Mouse (Mus musculus) MEL (cell line): ENCODE data around the gene Col4a1. TPM values are rescaled to one million over a fixed set of nuclear protein-coding genes. Genes with fewer than 3 reads are reported as not detected.

Experiments
- DNase-seq: peaks from one replicate; pipeline ENCODE4 v3.0.0; 2011; ENCODE audit warnings: low read depth, low spot score
- H3K27ac ChIP-seq: 2 replicates; pipeline ENCODE4 v1.5.1; 2012; ENCODE audit warnings: low read depth, mild to moderate bottlenecking, control low read depth, low read length, moderate library complexity; ENCODE audit not compliant: control insufficient read depth
- H3K27me3 ChIP-seq, 2 experiments: fragments of 150-350 bp in 1 of 2; sonication (generic) in 1 of 2; 2 replicates each; pipeline ENCODE4 v1.6.1; 2012; ENCODE audit warnings: low read length in 2 of 2, mild to moderate bottlenecking in 2 of 2, improper control_type of control experiment in 1 of 2, moderate library complexity in 1 of 2; ENCODE audit not compliant: insufficient read depth in 2 of 2, control insufficient read depth in 1 of 2
- H3K36me3 ChIP-seq, 2 experiments: 2 replicates each; pipeline ENCODE4 v1.6.1; 2012 to 2014; ENCODE audit warnings: low read length in 2 of 2, improper control_type of control experiment in 1 of 2, inconsistent platforms in 1 of 2, mild to moderate bottlenecking in 1 of 2; ENCODE audit not compliant: insufficient read depth in 2 of 2, control insufficient read depth in 1 of 2
- H3K4me1 ChIP-seq, 2 experiments: fragments of 150-350 bp in 1 of 2; sonication (generic) in 1 of 2; 2 replicates each; pipeline ENCODE4 v1.6.1; 2012; ENCODE audit warnings: low read length in 2 of 2, improper control_type of control experiment in 1 of 2, mild to moderate bottlenecking in 1 of 2; ENCODE audit not compliant: insufficient read depth in 2 of 2, control insufficient read depth in 1 of 2
- H3K4me3 ChIP-seq, 2 experiments: fragments of 150-350 bp in 1 of 2; sonication (generic) in 1 of 2; 2 replicates each; pipeline ENCODE4 v1.5.1; 2012; ENCODE audit warnings: low read depth in 2 of 2, low read length in 2 of 2, mild to moderate bottlenecking in 2 of 2, moderate library complexity in 2 of 2, control low read depth in 1 of 2, improper control_type of control experiment in 1 of 2; ENCODE audit not compliant: control insufficient read depth in 1 of 2, insufficient read depth in 1 of 2
- H3K79me2 ChIP-seq: 2 replicates; pipeline ENCODE4 v1.6.1; 2012; ENCODE audit warnings: mild to moderate bottlenecking, low read length, moderate library complexity; ENCODE audit not compliant: control insufficient read depth, poor library complexity, insufficient read depth
- H3K9ac ChIP-seq: 2 replicates; pipeline ENCODE4 v1.6.1; 2012; ENCODE audit warnings: low read depth, mild to moderate bottlenecking, control low read depth, low read length, moderate library complexity; ENCODE audit not compliant: control insufficient read depth, poor library complexity, severe bottlenecking
- H3K9me3 ChIP-seq: fragments of 150-350 bp; sonication (generic); replicated peaks from 2 replicates; pipeline ENCODE4 v1.6.1; 2012; ENCODE audit warnings: mild to moderate bottlenecking, low read length, improper control_type of control experiment, moderate library complexity; ENCODE audit not compliant: insufficient read depth
- BHLHE40 ChIP-seq: IDR thresholded peaks from 2 replicates; pipeline ENCODE4 v1.6.1; 2012; ENCODE audit warnings: low read depth, mild to moderate bottlenecking, inconsistent platforms, low read length, improper control_type of control experiment, borderline replicate concordance
- CTCF ChIP-seq, 3 experiments: IDR thresholded peaks in 2 of 3; conservative IDR thresholded peaks in 1 of 3; 2 replicates each; pipeline ENCODE4 v1.5.1; 2011 to 2012; ENCODE audit warnings: low read length in 3 of 3, low read depth in 2 of 3, mild to moderate bottlenecking in 2 of 3, improper control_type of control experiment in 1 of 3, inconsistent platforms in 1 of 3, mixed read lengths in 1 of 3, moderate library complexity in 1 of 3; ENCODE audit not compliant: control insufficient read depth in 1 of 3, insufficient read depth in 1 of 3, poor library complexity in 1 of 3, severe bottlenecking in 1 of 3
- E2F4 ChIP-seq: IDR thresholded peaks from 2 replicates; pipeline ENCODE4 v1.6.1; 2011; ENCODE audit warnings: low read depth, low read length, improper control_type of control experiment, borderline replicate concordance
- ETS1 ChIP-seq: IDR thresholded peaks from 2 replicates; pipeline ENCODE4 v1.6.1; 2012; ENCODE audit warnings: low read depth, mild to moderate bottlenecking, inconsistent platforms, low read length, improper control_type of control experiment, moderate library complexity
- GATA1 ChIP-seq: IDR thresholded peaks from 2 replicates; pipeline ENCODE4 v1.6.1; 2011; ENCODE audit warnings: low read depth, low read length, improper control_type of control experiment
- JUND ChIP-seq: IDR thresholded peaks from 2 replicates; pipeline ENCODE4 v1.6.1; 2011; ENCODE audit warnings: low read depth, mild to moderate bottlenecking, improper control_type of control experiment, low read length
- KAT2A ChIP-seq: conservative IDR thresholded peaks from 2 replicates; pipeline ENCODE4 v1.6.1; 2012; ENCODE audit warnings: low read depth, low read length, improper control_type of control experiment, inconsistent platforms
- MAX ChIP-seq: IDR thresholded peaks from 2 replicates; pipeline ENCODE4 v1.6.1; 2011; ENCODE audit warnings: low read length, improper control_type of control experiment
- MAZ ChIP-seq: IDR thresholded peaks from 2 replicates; pipeline ENCODE4 v1.6.1; 2012; ENCODE audit warnings: low read depth, mild to moderate bottlenecking, inconsistent platforms, low read length, improper control_type of control experiment
- MYC ChIP-seq: IDR thresholded peaks from 2 replicates; pipeline ENCODE4 v1.6.1; 2011; ENCODE audit warnings: low read depth, mild to moderate bottlenecking, low read length, improper control_type of control experiment, moderate library complexity
- NELFE ChIP-seq: IDR thresholded peaks from 2 replicates; pipeline ENCODE4 v1.6.1; 2011; ENCODE audit warnings: low read depth, low read length, improper control_type of control experiment
- POLR2A ChIP-seq, 2 experiments: IDR thresholded peaks; 2 replicates each; pipeline ENCODE4 v1.6.1; 2011 to 2012; ENCODE audit warnings: low read length in 2 of 2, mild to moderate bottlenecking in 2 of 2, control low read depth in 1 of 2, improper control_type of control experiment in 1 of 2, low read depth in 1 of 2, moderate library complexity in 1 of 2; ENCODE audit not compliant: control insufficient read depth in 1 of 2, insufficient read depth in 1 of 2, poor library complexity in 1 of 2
- POLR2AphosphoS2 ChIP-seq: IDR thresholded peaks from 2 replicates; pipeline ENCODE4 v1.6.1; 2011; ENCODE audit warnings: low read length, improper control_type of control experiment
- POLR2AphosphoS5 ChIP-seq: IDR thresholded peaks from 2 replicates; pipeline ENCODE4 v1.6.1; 2012; ENCODE audit warnings: low read depth, borderline replicate concordance, mild to moderate bottlenecking, inconsistent platforms, low read length, moderate library complexity, mixed read lengths
- RAD21 ChIP-seq: IDR thresholded peaks from 2 replicates; pipeline ENCODE4 v1.6.1; 2011; ENCODE audit warnings: mild to moderate bottlenecking, low read depth, low read length, improper control_type of control experiment
- RCOR1 ChIP-seq: IDR thresholded peaks from 2 replicates; pipeline ENCODE4 v1.6.1; 2012; ENCODE audit warnings: low read depth, mild to moderate bottlenecking, inconsistent platforms, low read length, improper control_type of control experiment
- SIN3A ChIP-seq: IDR thresholded peaks from 2 replicates; pipeline ENCODE4 v1.6.1; 2012; ENCODE audit warnings: low read length, improper control_type of control experiment, inconsistent platforms
- TAL1 ChIP-seq: IDR thresholded peaks from 2 replicates; pipeline ENCODE4 v1.6.1; 2012; ENCODE audit warnings: mild to moderate bottlenecking, inconsistent platforms, low read length, moderate library complexity, mixed read lengths
- TBP ChIP-seq: IDR thresholded peaks from 2 replicates; pipeline ENCODE4 v1.8.0; 2011; ENCODE audit warnings: low read depth, low read length, improper control_type of control experiment
- ZC3H11A ChIP-seq: IDR thresholded peaks from 2 replicates; pipeline ENCODE4 v1.6.1; 2012; ENCODE audit warnings: low read depth, mild to moderate bottlenecking, inconsistent platforms, low read length, improper control_type of control experiment
- ZMIZ1 ChIP-seq: IDR thresholded peaks from 2 replicates; pipeline ENCODE4 v1.6.1; 2012; ENCODE audit warnings: low read depth, mild to moderate bottlenecking, inconsistent platforms, low read length, improper control_type of control experiment, moderate library complexity
- ZNF384 ChIP-seq: IDR thresholded peaks from 2 replicates; pipeline ENCODE4 v1.6.1; 2012; ENCODE audit warnings: low read depth, mild to moderate bottlenecking, inconsistent platforms, low read length, improper control_type of control experiment
- polyA plus RNA-seq, 2 experiments: library from polyadenylated mRNA; stranded (reverse) in 1 of 2; unstranded in 1 of 2; fragments of >175 nt in 1 of 2; fragments of >200 nt in 1 of 2; gene quantifications; 2 replicates each; pipeline versions ENCODE4 v1.2.1 to v1.2.4; 2012; ENCODE audit warnings: low replicate concordance in 2 of 2, low read depth in 1 of 2; ENCODE audit not compliant: insufficient read length in 2 of 2, insufficient read depth in 1 of 2, missing spikeins in 1 of 2
- total RNA-seq: library from RNA; depleted of rRNA; stranded (reverse); fragments of 300-350 nt; gene quantifications from 2 replicates; pipeline ENCODE4 v1.2.3, GENCODE M21; 2012

Gene Col4a1
- total and polyA plus RNA-seq, 3 experiments: 0.31 TPM; not detected in 2

DNA sequence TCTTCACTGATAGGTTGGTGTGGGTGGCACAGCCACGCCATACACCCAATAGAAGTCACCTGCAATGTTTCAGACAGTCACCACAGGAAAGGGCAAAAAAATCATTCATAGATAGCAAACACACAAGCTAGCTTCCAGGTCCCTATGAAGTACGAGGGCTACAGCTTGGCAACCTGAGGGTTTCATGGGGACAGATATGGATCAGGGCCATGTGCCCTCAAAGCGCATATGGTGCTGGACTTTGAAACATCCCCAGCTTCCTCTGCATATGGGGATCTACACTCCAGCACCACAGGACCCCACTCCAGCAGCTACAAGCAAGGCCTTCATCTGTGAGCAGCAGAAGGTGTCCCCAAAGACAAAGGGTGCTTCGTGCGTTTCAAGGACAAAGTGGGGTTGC, 47.2 kb upstream of the Col4a1 start:
- no peak for DNase-seq
- H3K27me3 ChIP-seq: no peaks in the 10 kb centered on the region
- no peak for TF ChIP-seq MAZ
- TF ChIP-seq MAX: no peak
- no peak for TF ChIP-seq ZNF384
- no peak for TF ChIP-seq SIN3A
- no peaks in the 10 kb centered on the region for H3K9me3 ChIP-seq
- H3K9ac ChIP-seq: no peak overlapping the region
- no peaks in the 10 kb centered on the region for H3K36me3 ChIP-seq
- no peaks in the 10 kb centered on the region for H3K4me1 ChIP-seq
- H3K27ac ChIP-seq: no peak overlapping the region
- no peaks in the 10 kb centered on the region for H3K79me2 ChIP-seq
- H3K4me3 ChIP-seq: no peak overlapping the region

DNA sequence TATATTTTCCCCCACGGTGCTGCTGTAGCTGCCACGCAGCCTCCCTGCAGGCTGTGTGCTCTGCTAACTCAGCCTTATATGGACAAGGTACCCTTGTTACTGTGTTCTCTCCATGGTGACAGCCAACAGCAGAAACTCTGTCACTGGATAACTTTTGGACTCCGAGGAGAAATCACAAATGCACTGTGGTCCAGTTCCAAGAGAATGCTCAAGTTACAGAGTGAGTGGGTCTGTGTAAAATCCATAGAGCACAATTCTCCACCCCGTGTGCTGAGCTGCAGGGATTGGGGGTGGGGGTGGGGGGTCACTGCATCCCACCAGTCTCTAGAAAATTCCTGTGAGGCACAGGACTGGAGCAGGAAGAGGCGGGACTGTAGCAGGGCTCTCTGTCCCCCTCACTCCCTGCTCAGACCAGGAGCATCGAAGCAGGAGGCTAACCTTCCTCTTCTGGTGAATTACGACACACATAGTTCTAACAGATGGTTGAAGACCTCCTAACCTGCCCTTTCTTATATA, 45.4 kb upstream of the Col4a1 start:
- no peak for DNase-seq
- Histone ChIP-seq H3K27me3 (no peaks in the 10 kb centered on the region), H3K9me3 (no peaks in the 10 kb centered on the region), H3K4me3 (no peak overlapping the region), H3K9ac (no peak overlapping the region), H3K79me2 (no peaks in the 10 kb centered on the region), H3K27ac (no peak overlapping the region), H3K4me1 (no peaks in the 10 kb centered on the region), H3K36me3 (no peaks in the 10 kb centered on the region)
- no peak for TF ChIP-seq GATA1
- no peak for TF ChIP-seq MAZ
- no peak for TF ChIP-seq NELFE
- no peak for TF ChIP-seq SIN3A
- no peak for TF ChIP-seq RCOR1
- no peak for TF ChIP-seq POLR2AphosphoS2
- no peak for TF ChIP-seq RAD21
- no peak for TF ChIP-seq ZC3H11A
- no peak for TF ChIP-seq ZMIZ1
- TF ChIP-seq KAT2A: no peak
- TF ChIP-seq CTCF (IDR thresholded peaks at IDR 0.05 in 2 of 3, conservative IDR thresholded peaks at IDR 0.05 in 1 of 3; ENCODE audit: control insufficient read depth in 1 of 3, insufficient read depth in 1 of 3, low read depth in 2 of 3, low read length in 3 of 3, poor library complexity in 1 of 3, severe bottlenecking in 1 of 3): no peak
- TF ChIP-seq E2F4: no peak
- TF ChIP-seq JUND: no peak
- TF ChIP-seq TAL1: no peak
- no peak for TF ChIP-seq BHLHE40
- TF ChIP-seq MYC: no peak
- no peak for TF ChIP-seq ETS1
- no peak for TF ChIP-seq TBP
- TF ChIP-seq POLR2A (IDR thresholded peaks at IDR 0.05; ENCODE audit: control insufficient read depth in 1 of 2, insufficient read depth in 1 of 2, low read depth in 1 of 2, low read length in 2 of 2, poor library complexity in 1 of 2): no peak
- TF ChIP-seq POLR2AphosphoS5: no peak
